Mouse (Mus musculus): Measurements from ENCODE around the gene Gm45234. TPM values are rescaled to one million over a fixed set of nuclear protein-coding genes. Genes with fewer than 3 reads are reported as not detected.

Gm45234 gene
- not detected for polyA plus RNA-seq (2017; shearing (Covaris generic))

DNA sequence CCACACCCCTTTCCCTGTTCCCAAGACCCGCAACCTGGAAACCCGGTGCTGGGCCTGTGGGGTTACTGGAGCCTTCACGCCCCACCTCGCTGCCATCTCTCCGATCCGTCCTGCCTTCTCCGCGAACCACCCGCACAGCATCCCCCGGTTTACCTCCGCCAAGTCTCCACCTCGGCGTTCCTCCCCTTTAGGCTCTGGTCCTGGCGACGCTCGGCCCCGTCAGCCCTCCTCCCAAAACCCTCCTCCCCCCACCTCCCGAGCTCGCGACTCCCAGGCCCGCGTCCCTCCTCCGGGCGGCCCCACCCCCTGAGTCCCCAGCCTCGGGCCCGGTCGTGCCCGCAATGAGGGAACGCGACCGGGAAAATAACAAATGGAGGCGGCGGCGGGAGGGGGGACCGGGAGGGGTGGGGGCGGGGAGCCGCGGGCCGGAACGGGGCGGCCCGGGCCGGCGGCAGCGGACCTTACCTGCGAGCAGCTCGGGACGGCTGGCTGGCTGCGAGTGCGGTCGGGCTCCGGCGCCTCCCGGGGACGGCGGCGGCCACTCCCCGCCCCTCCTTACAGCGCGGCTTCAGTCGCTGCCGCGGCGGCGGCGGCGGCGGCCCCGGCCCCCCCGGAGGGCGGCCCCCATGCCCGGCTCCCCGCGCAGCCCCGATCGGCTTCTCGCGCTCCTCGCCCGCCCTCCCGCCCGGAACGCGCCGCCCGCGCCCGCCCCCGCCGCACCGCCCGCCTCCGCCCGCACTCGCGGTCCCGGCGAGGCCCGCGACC lies at the start of gene Gm45234, which contains the start of gene Atn1:
Gm45234 (minus strand) TSS at position 191 of the 765 bp plus-strand sequence.
Atn1 (minus strand) TSS at position 694 of the 765 bp plus-strand sequence.

DNA sequence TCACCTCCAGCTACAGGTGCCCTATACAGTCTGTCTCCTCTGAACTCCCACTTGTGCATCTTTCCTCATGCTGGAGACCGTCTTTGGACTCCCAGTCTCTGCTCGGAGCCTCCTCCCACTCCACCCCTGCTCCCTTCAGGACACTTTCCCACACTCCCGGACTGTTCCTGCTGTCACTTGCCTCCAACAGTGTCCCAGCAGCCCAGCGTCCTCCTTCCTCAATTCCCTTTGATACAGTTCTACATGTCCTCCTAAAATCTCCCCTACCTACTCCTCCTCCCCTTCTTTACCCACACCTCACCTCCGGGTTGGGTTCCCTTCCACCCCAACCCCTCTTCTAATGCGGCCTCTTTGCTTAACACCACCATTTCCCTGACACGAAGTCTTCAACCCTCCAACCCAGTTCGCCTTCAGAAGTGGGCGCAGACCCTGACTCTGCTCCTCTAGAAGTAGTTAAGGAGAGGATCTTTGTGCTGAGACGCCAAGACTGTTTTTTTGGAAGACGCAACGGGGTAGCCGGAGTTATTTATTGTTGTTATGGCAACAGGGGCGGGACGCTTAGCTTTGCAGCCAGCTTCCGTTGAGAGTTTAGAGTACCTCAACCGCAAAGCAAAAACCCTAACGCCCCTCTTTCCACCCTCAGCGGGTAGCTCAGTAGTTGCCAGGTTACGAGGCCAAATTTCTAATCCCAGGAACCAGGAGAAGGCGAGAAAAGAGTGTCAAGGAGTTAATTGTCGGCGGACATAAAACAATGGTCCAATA lies 23.6 kb upstream of the Gm45234 start, which contains the start of gene Lrrc23:
Lrrc23 (minus strand) TSS at position 506 of the 762 bp plus-strand sequence.

DNA sequence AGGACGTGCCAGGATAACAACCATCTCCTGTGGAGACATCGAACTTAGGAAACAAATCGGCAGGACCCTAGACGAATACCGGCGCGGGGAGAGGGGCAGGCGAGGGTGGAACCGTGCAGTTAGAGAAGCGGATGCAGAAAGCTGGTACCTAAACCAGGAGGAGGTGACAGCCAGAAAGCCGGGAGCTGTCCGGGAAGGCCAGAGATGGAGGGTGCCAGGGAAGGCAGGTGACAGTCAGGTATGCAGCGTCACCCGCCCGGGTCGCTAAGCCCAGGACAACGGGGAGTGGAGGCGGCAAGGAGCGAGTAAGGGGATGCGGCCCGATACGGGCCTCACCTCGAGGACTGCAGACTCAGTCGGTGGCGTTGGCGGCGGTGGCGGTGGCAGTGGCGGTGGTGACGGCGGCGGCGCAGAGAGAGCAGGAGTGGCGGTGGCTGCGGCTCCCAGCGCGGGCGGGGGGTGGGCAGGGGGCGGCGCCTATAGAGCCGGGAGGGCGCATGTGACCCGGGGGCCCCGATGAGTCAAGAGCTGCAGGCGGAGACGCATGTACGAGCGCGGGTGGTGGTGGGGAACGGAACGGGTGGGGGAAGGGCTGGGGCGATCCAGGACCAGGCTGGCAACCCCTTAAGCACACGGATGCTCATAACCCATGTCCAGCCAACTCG lies 13.4 kb upstream of the Gm45234 start, which contains the start of gene Eno2:
Eno2 (minus strand) TSS at position 573 of the 665 bp plus-strand sequence.

DNA sequence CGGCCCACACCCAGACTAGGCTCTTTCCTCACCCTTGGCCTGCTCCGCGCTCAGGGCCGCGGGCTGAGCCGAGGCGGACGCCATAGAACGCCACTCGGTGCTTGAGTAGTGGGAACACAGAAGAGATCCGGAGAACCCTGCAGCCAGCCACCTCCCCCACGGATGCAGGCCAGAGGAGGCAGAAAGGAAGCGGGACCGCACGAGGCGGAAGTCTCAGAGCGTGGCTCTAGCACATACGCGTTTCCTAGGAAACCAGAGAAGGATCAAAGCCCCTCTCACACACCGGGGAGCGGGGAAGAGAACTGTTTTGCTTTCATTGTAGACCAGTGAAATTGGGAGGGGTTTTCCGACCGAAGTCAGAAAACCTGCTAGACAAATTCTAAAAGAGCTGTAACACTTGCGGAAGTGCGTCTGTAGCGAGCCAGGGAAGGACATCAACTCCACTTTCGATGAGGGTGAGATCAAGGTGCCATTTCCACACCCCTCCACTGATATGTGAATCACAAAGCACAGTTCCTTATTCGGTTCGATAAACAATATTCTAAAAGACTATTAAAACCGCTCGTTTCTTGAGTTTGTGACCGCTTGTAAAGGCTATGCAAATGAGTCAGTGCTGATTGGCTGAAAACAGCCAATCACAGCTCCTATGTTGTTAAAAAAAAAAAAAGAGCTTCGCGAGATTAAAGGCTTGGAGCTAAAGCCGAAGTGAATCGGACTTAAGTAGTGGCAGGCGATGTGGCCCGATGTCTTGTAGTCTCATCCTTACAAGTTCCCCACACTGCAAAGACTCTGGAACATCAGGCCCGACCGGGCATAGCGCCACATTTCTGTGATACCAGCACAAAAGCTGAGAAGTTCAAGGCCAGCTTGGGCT lies 14.7 kb downstream of the Gm45234 start, which contains the start of gene Grcc10:
Grcc10 (minus strand) TSS at position 487 of the 874 bp plus-strand sequence.

GRCm38 (mm10) chr6:124738511-124739023 lies 17.3 kb downstream of the Gm45234 start, which contains the start of gene Ptpn6:
Gene Ptpn6, minus strand, starts transcription at chr6:124738714.

GRCm38 (mm10) chr6:124711824-124712782 lies 43.7 kb downstream of the Gm45234 start, which contains the start of the genes Emg1 and Phb2:
Gene Emg1, minus strand, starts transcription at chr6:124712178.
Gene Phb2, plus strand, starts transcription at chr6:124712336.

Other genes with a start within 250 kb of the Gm45234 start
- gene C1ra, start 243.6 kb downstream of the Gm45234 start, polyA plus RNA-seq (2017; shearing (Covaris generic)), result under 1 TPM in 1 of 2 experiments, not detected in 1; 0.58 TPM
- gene C1s1, start 213.7 kb downstream of the Gm45234 start, polyA plus RNA-seq (2017; shearing (Covaris generic)), result 1 to 10 TPM in 1 of 2 experiments, not detected in 1; 1.1 TPM
- gene C1rb, start 185.7 kb downstream of the Gm45234 start, polyA plus RNA-seq (2017; shearing (Covaris generic)), result not detected
- under 1 TPM in 1 of 2 experiments, not detected in 1; 0.30 TPM for gene C1s2, start 119.9 kb downstream of the Gm45234 start, polyA plus RNA-seq (2017; shearing (Covaris generic))
- gene Lpcat3, start 93.0 kb downstream of the Gm45234 start, polyA plus RNA-seq (2017; shearing (Covaris generic)), result 10 to 100 TPM; 35.2 to 40.2 TPM
- 100 to 1,000 TPM; 287 to 344 TPM for gene Emg1, start 43.8 kb downstream of the Gm45234 start, polyA plus RNA-seq (2017; shearing (Covaris generic))
- gene Phb2, start 43.7 kb downstream of the Gm45234 start, polyA plus RNA-seq (2017; shearing (Covaris generic)), result 100 to 1,000 TPM; 196 to 201 TPM
- gene Ptpn6, start 17.3 kb downstream of the Gm45234 start, polyA plus RNA-seq (2017; shearing (Covaris generic)), result 100 to 1,000 TPM; 320 to 496 TPM
- 100 to 1,000 TPM; 440 to 464 TPM for gene Grcc10, start 14.6 kb downstream of the Gm45234 start, polyA plus RNA-seq (2017; shearing (Covaris generic))
- gene Atn1, start 503 bp upstream of the Gm45234 start, polyA plus RNA-seq (2017; shearing (Covaris generic)), result 10 to 100 TPM in 1 of 2 experiments, 1 to 10 TPM in 1; 4.2 to 14.1 TPM
- 1 to 10 TPM; 2.8 to 3.5 TPM for gene Eno2, start 13.7 kb upstream of the Gm45234 start, polyA plus RNA-seq (2017; shearing (Covaris generic))
- 1 to 10 TPM; 1.1 to 1.6 TPM for gene Lrrc23, start 23.7 kb upstream of the Gm45234 start, polyA plus RNA-seq (2017; shearing (Covaris generic))
- 1 to 10 TPM; 4.4 to 4.5 TPM for gene Spsb2, start 52.6 kb upstream of the Gm45234 start, polyA plus RNA-seq (2017; shearing (Covaris generic))
- gene Tpi1, start 58.3 kb upstream of the Gm45234 start, polyA plus RNA-seq (2017; shearing (Covaris generic)), result 10 to 100 TPM; 75.7 to 86.0 TPM
- 100 to 1,000 TPM in 1 of 2 experiments, 10 to 100 TPM in 1; 96.6 to 112 TPM for gene Usp5, start 73.5 kb upstream of the Gm45234 start, polyA plus RNA-seq (2017; shearing (Covaris generic))
- 1 to 10 TPM; 2.0 to 4.3 TPM for gene Cdca3, start 73.5 kb upstream of the Gm45234 start, polyA plus RNA-seq (2017; shearing (Covaris generic))
- gene Gnb3, start 84.3 kb upstream of the Gm45234 start, polyA plus RNA-seq (2017; shearing (Covaris generic)), result under 1 TPM; 0.28 to 0.76 TPM
- 1 to 10 TPM in 1 of 2 experiments, not detected in 1; 1.2 TPM for gene P3h3, start 101.7 kb upstream of the Gm45234 start, polyA plus RNA-seq (2017; shearing (Covaris generic))
- under 1 TPM; 0.11 to 0.89 TPM for gene Gpr162, start 108.0 kb upstream of the Gm45234 start, polyA plus RNA-seq (2017; shearing (Covaris generic))
- 100 to 1,000 TPM; 455 to 600 TPM for gene Cd4, start 132.2 kb upstream of the Gm45234 start, polyA plus RNA-seq (2017; shearing (Covaris generic))
- 10 to 100 TPM in 1 of 2 experiments, 1 to 10 TPM in 1; 9.9 to 11.9 TPM for gene Lag3, start 155.7 kb upstream of the Gm45234 start, polyA plus RNA-seq (2017; shearing (Covaris generic))
- gene Ptms, start 164.1 kb upstream of the Gm45234 start, polyA plus RNA-seq (2017; shearing (Covaris generic)), result 10 to 100 TPM; 35.8 to 45.4 TPM
- gene Mlf2, start 175.4 kb upstream of the Gm45234 start, polyA plus RNA-seq (2017; shearing (Covaris generic)), result 100 to 1,000 TPM; 176 to 183 TPM
- 10 to 100 TPM; 69.8 to 77.3 TPM for gene Cops7a, start 209.5 kb upstream of the Gm45234 start, polyA plus RNA-seq (2017; shearing (Covaris generic))
- under 1 TPM in 1 of 2 experiments, not detected in 1; 0.45 TPM for gene Pianp, start 240.7 kb upstream of the Gm45234 start, polyA plus RNA-seq (2017; shearing (Covaris generic))